Mouse (Mus musculus) lung, adult 18-20 months (tissue): Measurements from ENCODE around the gene Mcrip1.
"Not testable (repeated sequence)": the region's sequence is repeated elsewhere in the genome, so short reads cannot be mapped to it uniquely, and the experiment has no call there.

ENCODE experiments used
- DNase-seq, 2 experiments: peaks; one replicate each; pipeline ENCODE4 v3.0.0; 2022; ENCODE audit warnings: mixed read lengths in 2 of 2

Mcrip1 gene

DNA sequence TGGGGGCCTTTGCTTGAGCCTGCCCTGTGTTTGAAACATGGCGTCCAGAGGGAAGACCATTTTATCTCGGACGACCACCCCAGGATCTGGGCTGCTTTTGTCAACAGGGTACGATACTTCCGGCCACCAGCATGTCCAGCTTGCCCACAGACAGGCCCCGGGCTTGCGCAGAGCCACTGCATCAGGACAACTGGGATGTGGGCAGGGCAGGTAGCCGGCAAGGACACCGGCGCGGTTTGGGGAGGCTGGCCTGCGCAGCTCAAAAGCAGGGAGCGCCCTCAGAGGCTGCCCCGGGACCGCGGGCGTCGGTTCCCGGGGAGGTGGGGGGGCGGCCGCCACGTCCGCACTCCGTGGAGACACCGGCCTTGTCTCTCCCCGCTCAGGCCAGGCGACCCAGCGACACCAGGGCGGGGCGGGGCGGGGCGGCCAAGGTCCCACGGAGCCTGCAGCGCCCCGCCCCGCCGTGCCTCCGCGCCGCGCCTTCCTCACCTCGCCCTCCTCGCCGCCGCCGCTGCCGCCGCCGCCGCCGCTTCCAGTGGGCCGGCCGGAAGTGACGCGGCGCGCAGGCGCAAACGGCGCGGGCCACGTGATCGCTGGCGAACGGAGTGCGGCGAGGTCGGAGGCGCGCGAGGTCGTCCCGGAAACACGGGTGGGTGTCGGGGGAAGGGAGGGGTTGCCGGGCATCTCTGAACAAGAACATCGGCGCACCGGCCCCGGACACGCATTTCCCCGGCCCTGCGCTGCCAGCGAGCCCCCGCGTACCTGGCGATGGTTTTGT, at the start of gene Mcrip1:
Gene Mcrip1, minus strand, starts transcription at position 560 of the 778 bp plus-strand sequence.
- DNase-seq, result peak; percentile 93 to 95

DNA sequence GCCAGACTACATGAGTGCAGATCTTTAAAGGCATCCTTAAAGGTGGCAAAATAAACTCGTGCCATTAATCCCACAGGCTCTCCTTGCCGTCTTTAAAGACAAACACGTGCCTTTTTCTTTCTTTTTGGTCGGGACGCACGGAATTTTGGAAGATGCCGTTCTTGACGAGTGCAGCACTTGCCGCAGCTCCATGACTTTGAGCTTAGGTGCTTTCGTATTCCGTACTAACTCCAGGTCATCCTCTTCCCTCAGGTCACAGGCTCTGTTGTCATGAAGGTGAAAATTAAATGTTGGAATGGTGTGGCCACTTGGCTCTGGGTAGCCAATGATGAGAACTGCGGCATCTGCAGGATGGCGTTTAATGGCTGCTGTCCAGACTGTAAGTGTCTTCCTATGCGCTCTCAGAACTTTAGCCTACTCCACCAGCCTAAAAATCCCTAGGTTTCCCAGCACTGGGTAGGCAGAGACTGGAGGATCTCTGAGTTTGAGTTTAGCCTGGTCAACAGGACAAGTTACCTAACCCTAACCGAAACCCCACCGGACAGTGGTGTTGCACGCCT, 49.5 kb upstream of the Mcrip1 start:
- DNase-seq, result no peak

DNA sequence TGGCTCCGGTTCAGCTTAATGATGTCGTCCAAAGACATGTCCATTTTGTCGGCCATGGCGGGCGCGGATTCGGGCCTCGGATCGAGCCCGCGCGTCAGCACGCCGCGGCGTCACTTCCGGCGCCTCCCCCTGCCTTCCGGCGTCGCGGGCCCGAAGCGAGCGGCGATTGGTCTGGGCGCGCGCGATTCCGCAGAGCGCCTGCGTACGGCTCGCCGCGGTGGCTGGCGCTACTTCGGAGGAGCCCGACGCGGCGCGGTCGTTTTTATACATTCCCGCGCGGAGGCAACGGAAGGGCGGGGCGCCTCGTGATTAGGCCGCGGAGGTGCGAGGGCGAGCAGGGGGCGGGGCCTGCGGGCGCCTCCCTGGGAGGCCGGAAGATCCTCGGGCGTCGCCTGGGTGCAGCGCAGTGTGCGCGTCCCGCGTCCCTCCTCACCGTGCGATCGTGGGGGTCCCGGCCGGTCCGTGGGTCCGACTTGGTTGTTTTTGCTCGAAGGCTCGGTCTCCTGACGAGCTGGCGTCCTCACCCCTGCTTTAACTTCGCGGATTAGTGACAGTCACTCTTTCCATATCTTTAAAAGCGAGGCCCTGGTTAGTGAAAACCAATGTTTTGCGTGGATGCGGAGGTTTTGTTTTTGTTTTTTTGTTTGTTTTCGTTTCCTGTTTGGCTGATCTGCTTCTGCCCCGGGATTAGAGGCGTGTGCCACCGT, 48.9 kb upstream of the Mcrip1 start, which contains the start of the genes Alyref and Anapc11:
Gene Alyref, minus strand, starts transcription at position 83 of the 707 bp plus-strand sequence.
Gene Anapc11, plus strand, starts transcription at position 139 of the 707 bp plus-strand sequence.
- DNase-seq, result peak; percentile 91 to 94

DNA sequence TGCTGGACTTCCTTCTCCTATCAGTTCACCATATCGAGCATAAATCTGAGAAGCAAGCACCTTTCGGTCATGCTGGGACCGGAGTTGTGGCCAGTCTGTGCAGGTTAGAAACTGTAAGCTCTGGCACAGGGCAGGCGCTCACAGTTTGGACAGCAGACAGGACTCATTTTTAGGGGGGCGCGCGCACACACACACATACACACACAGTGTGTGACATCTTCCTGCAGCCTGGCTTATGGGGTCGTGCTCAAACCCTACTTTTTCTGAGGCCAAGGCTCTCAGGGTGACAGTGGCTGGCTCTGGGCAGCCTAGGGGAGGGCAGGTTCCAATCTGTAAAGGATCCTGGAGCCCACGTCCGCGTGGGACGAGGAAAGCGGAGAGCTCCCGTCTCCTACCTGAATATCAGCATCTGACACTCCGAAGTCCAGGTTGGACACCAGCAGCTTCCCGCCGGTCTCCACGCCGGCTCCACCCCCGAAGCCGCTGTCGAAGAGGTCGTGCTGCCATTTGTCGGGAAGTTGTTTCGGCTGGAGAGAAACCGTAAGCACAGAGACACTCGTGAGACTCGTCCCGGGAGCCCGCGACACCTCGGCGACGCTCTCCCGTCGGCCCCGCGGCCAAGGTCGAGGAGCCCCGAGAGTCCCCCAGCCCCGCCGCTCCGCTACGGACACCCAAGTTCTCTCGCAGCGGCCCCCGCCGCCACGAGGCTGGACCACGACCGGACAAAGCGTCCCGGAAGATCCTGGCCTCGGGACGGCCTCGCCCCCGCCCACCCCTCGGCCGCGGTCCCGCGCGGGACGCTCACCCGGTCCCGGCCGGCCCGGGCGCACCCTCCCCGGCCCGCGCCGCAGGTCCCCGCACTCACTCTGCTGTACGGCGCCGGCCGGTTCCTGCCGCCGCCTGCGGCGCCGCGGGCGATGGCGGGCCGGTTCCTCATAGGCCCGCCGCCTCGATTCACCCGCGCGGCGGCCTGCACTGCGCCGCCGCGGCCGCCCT, 48.0 kb upstream of the Mcrip1 start:
- no peak for DNase-seq

DNA sequence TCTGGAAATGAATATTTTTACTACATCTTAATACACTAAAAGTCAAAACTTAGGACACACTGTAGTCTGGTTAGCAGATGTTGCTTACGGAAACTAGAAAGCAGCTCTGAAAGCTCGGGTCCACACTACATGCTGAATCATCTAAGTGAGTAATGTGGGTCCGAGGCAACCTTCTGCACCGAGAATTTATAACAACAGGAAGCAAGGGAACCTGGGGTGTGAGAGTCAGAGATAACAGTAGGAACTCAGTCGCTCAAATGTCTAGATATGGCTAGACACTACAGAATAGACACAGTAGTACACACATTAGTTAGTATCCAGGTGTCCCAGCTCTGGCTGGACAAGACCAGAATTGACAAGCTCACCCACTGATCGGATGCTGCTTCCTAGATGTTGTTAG, 39.0 kb upstream of the Mcrip1 start:
- no peak for DNase-seq

DNA sequence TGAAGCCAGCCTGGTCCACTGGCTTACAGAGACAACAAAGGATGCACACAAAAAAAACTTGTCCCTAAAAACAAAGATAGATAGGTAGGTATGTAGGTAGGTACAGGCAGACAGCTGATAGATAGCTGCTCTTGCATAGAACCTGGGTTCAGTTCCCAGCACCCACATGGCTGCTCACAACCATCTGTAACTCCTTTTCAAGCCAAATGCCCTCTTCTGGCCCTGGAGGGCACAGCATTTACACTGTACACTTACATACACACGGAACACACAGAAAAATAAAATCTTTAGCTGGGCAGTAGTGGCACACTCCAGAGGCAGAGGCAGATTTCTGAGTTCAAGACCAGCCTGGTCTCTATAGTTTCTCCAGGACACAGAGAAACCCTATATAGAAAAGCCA, 34.4 kb upstream of the Mcrip1 start:
- DNase-seq, result no peak

DNA sequence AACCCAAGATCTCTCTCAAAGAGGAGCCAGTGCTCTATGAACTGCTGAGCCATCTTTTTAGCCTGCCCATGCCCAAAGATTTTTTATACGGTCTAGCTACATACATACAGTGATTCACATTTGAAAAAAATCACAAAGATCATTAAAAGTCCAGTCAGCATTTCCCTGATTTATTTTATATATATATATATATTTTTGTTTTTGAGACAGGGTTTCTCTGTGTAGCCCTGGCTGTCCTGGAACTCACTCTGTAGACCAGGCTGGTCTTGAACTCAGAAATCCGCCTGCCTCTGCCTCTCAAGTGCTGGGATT, 33.4 kb upstream of the Mcrip1 start:
- DNase-seq, result not testable (repeated sequence)

DNA sequence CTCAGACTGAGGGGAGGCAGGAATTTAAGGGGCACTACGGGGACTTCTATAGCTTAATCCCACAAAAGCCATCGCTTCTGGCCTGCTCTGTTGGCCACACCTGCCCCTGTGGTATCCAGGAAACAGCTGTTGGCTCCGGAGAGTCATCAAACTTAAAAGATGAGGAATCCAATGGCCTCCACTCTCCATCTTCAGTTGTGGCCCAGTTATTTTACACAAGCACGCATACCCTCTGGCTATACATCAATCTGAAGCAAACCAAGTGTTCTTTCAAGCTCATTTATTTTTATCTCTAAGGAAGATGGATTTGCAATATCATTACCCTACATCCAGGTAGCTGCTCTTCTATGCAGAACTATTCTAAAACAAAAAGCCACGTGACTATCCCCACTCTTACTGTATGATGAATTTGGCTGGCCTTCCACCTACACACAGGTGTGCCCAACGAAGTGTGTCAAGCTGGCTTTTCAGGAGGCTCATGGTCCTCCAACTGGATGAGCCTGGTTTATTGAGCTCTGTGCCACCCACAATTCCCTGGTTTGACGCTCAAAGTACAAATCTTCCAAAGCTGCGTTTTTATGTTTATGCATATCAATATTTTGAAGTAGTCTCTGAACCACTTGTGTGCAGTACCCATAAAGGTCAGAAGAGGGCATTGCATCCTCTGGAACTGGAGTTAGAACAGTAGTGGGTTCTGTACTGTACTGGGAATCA, 32.9 kb upstream of the Mcrip1 start:
- peak in 1 of 2 experiments; percentile 57 for DNase-seq

DNA sequence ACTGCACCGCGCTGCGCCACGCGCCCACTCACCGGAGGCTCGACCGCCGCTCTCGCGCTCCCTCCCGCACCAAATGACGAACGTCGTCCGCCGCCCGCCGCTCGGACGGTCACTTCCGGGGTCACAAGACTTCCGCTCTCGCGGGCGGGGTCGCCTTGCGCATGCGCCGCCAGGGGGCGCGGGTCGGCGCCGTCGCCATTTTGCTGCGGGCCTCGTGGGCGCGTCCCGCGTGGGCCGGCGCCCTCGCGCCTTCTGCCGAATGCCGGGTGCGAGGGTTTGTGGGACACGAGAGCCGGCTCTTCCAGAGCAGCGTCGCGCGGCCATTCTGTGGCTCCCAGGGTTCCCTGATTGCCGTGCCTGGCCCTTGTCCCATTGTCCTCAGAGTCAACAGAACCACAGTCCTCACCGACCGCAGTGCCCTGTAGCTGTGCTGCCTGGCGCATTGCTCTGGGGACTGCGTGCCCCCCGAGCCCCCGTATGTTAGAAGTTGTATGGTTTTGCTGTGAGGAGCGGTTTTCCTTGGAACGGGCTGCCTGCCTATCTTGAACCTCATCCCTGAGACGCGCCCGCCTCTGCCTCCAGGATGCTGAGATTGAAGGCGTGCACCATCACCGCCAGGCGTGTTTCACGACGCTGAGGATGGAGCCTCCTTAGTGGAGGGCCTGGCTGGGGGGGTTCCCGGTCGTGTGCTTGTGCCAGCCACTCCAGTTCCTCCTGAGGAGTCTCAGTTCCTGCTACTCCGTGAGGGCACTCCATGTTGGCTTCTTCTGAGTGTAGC, 32.2 kb upstream of the Mcrip1 start, which contains the start of gene Arhgdia:
Gene Arhgdia, minus strand, starts transcription at position 135 of the 778 bp plus-strand sequence.
- peak; percentile 86 to 89 for DNase-seq

DNA sequence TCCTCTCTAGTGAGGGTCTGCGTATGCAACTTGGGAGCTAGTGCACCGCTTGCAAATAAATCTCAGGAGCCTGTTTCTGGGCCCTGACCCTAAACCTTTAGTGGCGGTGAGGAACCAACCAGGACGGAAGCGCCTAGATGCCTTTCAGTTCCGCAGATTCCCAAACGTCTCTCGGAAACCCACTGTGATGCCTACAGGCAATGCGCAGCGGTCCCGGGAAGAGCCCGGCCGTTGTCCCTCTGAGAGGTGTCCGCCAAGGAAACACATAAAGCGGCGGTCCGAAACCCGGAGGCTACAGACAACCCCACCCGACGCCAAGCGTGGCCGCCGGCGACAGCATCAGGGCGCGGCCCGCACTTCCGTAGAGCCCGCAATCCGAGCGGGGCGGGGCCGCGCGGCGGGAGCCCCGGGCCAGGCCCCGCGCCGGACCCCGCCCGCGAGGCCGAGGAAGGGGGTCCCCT, 31.4 kb upstream of the Mcrip1 start:
- peak; percentile 50 to 54 for DNase-seq

DNA sequence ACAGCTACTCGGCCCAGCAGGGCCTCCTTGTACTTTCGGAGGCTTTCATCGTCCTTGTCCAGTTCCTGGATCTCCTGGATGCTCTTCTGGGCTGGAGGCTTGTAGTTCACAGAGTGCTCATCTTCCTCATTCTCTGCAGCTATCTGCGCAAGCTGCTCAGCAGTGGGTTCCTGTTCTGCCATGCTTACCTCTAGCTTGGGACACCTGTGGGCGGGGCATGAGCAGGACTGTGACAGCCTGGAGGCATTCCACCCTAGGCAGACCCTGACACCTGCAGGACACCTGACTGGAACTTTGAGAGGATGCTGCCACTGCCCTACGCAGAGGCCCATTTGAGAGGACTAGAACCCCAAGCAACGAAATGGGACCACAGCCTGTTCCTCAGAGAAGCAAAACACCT, 30.7 kb upstream of the Mcrip1 start:
- DNase-seq, result peak; percentile 43 to 51

DNA sequence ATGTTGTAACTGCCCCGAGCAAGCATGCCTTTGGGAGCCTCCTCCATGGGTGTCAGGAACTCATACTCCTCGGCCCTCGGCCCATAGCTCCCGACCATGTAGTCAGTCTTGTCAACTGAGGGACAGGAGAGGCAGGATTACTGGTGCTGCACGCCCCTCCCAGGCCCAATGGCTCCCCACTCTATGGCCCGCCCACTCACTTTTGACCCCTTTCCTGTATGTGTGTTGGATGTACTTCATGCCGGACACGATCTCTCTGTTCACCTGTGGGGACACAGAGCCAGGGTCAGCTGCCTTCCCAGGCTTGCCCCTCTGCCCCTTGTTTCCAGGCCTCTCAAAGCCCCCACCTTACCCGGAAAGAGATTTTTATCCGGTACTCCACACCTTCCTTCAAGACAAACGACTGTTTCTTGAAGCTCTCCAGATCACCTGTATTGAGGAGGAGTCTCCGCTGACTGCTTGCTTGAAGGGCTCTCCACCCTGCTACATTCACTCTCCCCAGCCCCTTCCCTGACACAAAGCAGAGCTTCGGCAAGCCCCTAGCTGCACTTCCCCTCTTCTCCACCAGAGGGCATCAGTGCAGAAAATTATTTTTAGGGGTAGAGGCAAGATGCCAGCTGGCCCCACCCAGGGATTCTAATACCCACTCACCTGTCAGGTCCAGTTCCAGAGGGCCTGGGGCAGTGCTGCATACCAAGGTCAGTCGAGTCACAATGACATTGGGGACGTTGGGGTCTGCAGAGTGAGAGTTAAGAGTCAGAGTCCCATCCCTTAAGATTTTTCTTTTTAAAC, 30.0 kb upstream of the Mcrip1 start:
- peak; percentile 67 to 78 for DNase-seq

DNA sequence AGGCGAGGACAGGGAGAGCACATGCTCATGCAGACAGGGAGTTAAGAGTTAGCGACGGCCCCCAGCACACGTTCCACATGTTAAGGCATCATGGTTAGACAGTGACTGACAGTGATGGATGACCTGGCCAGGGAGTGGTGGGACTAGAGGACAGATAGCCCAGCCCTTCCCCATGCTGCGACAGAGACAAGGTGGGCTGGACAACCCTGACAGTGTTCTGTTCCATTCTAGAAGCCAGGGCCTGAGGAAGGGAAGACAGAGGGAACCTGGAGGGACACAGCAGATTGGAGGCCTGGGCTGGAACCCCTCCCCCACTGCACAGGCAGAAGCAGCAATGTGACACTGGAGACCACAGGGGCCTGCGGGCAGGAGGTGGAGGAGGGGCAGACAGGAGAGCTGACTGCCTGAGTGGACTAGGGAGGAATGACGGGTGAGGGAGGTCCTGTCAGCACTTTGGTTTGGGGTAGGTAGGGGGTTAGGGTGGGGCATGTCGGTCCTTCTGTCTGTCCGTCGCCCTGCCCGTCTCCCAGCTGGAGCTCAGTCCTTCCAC, 29.2 kb upstream of the Mcrip1 start:
- DNase-seq, result peak in 1 of 2 experiments; percentile 18

DNA sequence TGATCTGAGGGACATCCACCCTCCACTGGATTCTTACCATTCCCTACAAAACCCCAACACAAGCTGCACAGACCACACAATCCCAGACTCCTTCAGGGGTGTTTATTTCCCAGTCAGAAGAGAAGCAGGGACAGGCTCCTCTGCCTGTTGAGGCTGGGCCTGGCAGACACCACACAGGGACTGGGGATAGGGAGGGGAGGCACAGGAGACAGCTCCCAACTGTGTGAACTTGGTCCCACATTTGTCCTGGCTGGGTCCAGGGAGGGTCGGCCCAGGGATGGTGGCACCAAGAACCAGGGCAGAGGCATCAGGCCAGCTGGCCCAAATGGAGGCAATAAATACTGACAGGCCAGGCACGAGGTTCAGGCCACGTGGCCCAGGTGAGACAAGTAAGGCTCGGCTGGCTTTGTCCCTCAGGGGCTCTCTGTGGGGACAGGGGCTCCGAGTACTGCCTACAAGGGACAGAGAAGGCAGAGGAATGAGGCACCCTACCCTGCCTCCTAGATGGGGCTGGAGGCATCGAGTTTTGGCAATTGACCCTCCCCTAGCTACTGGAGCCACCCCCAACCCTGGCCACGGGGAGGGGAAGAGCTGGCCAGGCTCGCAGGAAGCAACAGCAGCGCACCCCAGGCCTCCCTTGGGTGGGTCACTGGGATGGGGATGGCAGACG, 28.6 kb upstream of the Mcrip1 start:
- no peak for DNase-seq

DNA sequence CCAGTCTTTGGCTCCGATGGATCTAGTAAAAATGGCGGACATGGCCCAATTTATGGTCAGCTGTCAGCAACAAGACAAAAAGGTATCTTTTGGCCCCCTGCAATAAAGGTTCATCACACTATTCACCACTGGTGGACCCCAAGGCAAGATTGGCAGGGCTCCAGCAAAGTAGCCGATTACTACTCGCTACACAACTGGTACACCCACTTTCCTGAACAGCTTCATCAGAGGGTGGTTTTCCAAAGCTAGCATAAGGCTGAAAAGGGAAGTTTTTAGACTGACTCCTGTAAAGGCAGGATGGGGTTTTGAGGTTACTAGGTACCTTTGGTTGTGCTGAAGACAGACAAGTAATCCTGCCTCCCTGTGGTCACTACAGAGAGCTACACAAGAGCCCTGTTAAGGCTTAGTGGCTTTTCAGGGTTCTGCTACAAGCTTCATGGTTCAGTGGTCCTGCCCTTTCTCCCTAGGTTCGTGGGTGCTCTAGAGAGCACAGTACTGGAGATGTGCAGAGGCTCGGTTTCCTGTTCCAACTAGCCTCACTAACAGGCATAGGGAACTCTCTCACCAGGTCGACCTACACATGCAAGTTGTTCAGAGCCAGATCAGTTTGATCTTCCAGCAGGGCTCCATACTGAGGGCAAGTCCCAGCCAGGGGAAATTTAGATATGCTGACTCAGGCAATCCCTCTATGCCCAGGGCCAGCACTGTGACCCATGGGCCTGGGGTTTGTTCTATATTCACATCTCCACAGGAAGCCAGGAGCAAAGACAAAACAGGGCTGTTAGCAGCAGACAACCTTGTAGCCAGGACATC, 27.9 kb upstream of the Mcrip1 start:
- DNase-seq, result no peak

DNA sequence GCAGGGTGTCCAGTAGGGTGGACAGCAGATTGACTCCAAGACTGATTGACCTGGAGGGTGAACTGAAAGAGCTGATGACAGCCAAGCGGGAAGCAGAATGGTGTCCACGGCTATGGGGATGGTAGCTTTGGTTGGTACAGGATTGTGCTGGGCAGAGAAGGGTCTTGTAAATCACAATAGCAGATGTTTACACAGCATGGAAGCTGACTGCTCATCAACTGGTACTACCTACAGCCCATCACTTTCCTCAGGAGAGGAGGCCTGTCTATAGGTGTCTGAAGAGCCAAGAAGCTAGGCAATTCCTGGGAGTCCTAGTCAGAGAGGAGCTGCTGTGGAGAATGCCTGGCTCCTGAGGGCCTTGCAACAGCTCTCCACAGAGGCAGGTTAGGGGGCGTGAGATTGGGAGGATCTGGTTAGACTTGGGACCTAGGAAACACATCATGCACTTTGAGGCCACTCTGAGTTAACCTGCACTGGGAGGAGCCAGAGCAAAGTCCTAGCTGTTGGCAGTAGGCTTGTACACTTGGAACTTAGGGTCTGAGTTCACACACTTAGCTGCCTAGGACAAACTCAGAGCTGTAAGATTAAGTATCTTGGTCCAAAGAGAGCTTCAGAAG, 26.9 kb upstream of the Mcrip1 start:
- DNase-seq, result no peak

DNA sequence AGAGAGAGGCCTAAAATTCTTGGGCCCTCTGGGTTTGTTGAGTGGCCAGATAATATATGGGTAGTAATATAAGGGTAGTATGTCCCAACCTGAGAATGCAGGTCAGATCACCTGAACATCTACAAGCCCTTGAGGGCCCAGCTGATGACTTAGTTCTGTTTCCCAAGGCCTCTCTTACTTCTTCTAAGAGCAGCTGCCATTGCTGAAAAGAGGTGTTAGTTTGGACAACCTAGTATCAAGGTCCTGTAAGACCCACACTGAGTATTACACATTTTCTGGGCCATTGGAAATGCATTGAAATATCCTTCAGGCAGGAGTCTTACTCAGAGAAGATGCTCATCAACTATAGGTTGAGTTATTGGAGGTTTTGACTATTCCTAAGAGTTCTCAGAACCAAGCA, 26.4 kb upstream of the Mcrip1 start:
- DNase-seq, result no peak

DNA sequence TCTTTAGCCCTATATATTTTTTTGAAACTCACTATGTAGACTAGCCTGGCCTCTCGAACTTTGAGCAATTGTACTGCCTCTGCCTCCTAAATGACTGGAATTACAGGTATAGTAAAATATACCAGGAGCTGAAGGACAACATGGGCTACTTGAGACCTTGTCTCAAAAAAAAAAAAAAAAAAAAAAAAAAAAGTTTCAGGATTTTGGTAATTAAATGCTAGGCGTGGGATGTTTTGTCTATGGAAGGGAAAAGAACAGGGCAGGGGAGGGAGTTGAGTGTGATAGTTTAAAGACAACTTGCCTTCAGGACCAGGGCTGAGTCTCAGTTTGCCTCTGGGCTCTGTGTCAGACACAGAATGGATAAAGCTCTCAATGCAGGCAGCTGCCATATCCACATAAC, 25.5 kb upstream of the Mcrip1 start:
- no peak for DNase-seq
